Mouse (Mus musculus) CD8-positive naive resting alpha-beta T cell, adult 2 months (primary cell): Measurements from ENCODE around the gene Tnik.

Experiments used
- DNase-seq, 2 experiments: peaks; one replicate each; pipeline ENCODE4 v3.0.0; 2022; ENCODE audit warnings: low read depth in 2 of 2, low spot score in 2 of 2

The Tnik gene

GRCm38 (mm10) chr3:28466688-28467087, 203.7 kb downstream of the Tnik start:
- no peak for DNase-seq

DNA sequence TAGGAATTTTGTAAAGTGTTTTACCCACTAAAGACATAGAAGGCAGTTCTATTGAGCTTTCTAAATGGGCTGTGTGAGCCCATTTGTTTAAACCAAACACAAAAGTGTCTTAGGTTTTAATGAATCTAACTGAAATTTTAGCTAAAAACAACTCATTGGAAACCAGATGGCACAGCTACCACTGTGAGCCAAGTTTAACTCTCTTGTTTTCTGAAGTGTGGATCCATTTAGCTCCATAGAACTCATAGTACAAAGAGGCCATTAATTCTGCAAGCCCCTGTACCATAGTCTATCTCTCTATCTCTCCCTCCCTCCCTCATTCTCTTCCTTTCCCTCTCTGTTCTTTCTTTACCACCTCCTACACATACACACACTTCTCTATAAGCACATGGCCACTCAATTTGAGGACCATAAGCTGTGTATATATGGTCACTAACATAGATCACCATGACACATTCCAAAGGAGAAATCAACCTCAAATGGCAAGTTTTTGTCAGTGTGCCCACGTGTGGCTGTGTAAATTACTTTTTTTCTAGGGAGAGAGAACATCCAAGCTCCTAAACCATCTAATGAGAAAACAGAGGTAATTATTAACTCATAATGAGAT, 204.2 kb downstream of the Tnik start:
- no peak for DNase-seq

DNA sequence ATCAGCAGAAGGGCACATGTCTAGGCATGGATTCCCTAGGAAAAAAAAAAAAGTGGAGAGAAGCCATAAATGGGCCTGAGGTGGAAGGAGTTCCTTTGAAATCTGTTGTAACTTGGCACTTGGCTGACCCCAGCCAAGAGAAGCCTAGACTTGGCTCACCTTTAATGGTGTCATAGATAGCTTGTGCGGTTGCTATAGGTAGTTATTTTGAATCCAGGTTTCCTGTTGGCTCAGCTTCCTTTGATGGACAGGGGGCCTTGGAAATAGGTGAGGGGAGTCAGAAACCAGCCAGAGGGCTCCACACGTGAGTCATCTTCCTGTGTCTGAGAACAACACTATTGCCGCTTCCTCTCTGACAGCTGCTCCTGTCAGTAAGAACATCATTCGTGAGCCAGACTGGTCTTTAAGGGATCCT, 204.9 kb downstream of the Tnik start:
- peak in 1 of 2 experiments; percentile 14 for DNase-seq

- DNase-seq, result no peak
Observed at GRCm38 (mm10) chr3:28473439-28473838, 210.4 kb downstream of the Tnik start.

GRCm38 (mm10) chr3:28477373-28477772, 214.4 kb downstream of the Tnik start:
- DNase-seq, result no peak

- DNase-seq, result no peak
Observed at GRCm38 (mm10) chr3:28485716-28486115, 222.7 kb downstream of the Tnik start.

GRCm38 (mm10) chr3:28487418-28487817, 224.4 kb downstream of the Tnik start:
- no peak for DNase-seq

- DNase-seq, result no peak
Observed at GRCm38 (mm10) chr3:28491085-28492041, 228.3 kb downstream of the Tnik start.

GRCm38 (mm10) chr3:28496806-28497502, 233.9 kb downstream of the Tnik start:
- no peak for DNase-seq

DNA sequence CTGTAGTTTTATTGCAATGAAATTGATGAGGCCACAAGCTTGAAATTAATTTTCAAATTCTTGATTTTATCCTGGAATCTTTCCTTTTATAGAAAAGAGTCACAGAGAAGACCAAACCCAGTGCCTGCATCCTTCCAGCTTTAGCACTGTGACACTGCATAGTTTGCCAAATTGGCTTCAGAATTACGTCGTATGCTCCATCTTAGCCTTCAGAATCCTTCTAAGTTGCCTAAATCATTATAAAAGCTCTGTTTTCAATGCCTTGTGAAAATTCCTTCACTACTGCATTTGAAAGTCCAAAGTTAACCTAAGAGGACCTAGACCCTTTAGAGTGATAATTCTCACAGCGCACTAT, 234.5 kb downstream of the Tnik start:
- DNase-seq, result no peak

DNA sequence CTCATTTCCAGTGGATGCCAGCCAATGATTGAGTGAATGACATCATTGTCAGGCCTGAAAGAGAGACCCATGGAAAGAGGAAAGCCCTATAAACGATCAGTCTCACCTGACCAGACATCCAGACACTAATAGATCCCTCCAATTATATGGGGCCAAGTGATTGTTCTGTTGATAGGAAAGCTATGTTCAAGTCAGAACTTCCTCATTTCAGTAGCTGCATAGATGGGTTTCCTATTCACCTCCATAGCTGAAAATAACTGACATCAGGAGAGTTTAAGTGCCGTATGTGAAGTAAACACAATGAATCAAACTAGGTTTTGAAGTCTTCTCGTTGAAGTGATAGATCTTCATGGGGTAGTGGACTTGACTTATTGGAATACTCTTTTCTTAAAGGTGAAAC, 239.7 kb downstream of the Tnik start:
- no peak for DNase-seq

GRCm38 (mm10) chr3:28509337-28509935, 246.4 kb downstream of the Tnik start:
- DNase-seq, result no peak

- DNase-seq, result no peak
Observed at GRCm38 (mm10) chr3:28523004-28523482, 260.0 kb downstream of the Tnik start.

DNA sequence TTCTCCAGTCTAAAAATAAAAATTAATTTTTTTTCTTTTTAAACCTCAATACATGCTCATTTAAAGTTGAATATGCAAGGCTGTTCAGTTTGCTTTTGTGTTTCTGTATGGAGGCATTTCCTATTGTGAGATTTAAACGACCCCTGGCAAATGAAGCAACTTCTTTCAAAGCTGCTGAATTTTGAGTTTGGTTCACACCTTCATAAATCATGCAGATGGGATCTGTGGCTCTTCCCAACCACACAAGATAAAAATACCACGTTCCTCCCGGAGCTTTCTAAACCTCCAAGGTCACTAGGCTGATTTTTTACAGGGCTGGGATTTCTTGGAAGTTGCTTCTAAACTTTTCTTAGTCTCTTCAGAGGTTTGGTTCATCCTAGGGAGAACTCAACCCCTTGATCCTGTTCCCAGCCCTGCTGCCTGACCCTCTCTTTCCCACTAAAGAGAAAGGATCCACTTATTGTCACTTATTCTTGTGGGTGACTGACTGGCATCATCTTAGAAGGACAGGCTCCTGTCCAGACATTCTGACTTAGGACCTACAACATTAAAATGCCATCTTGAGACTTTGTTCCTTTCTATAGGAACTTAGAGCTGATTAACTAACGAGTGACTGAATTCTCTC, 260.6 kb downstream of the Tnik start:
- DNase-seq, result no peak

- no peak for DNase-seq
Observed at GRCm38 (mm10) chr3:28524562-28524961, 261.5 kb downstream of the Tnik start.

DNA sequence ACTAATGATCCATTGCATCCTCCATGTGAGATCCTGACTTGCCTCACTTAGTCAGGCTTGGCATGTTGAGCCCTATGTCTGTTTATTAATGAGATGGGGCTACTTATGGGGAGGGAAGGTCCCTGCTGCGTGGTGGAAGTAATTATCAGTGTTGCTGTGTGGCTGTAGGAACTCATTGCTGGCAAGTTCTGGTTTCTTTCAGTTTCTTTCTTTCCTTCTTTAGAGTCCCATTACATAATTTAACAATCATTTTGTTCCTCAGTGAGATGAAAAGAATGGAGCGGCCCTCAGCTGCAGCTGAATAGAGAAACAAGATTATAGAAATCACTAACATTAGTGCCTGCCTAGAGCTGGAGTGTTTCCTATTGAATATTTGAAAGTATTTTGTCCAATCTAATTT, 263.7 kb downstream of the Tnik start:
- no peak for DNase-seq

DNA sequence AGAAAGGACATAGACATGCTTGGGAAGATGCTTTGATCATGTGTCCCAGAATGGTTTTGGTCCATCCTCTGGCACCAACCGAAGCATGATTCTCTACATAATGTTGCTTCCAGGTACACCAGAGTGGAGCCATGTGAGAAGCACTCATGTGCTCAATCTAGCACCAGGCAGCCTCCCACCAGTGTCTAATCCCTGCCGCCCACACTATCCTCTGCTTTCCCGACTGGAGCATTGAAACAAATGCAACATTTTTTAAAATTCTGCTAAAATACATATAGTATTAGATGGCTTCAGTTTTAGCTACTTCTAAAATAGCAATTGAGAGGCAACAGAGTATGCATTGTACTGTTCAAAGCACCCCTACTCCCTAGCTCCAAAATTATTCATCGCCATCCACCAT, 264.2 kb downstream of the Tnik start:
- no peak for DNase-seq

- DNase-seq, result no peak
Observed at GRCm38 (mm10) chr3:28529548-28529947, 266.5 kb downstream of the Tnik start.

GRCm38 (mm10) chr3:28531294-28531956, 268.4 kb downstream of the Tnik start:
- no peak for DNase-seq

GRCm38 (mm10) chr3:28532666-28533065, 269.7 kb downstream of the Tnik start:
- DNase-seq, result no peak
